In genomic region chr19:34526321-34526923, GRCm38 (mm10) we compare ENCODE assay signal across 8 mouse cellular contexts. TPM values are rescaled to one million over a fixed set of nuclear protein-coding genes. Genes with fewer than 3 reads are reported as not detected.
A peak's percentile ranks its signal among the peaks of the same experiment; 100 is the strongest.
DNase-seq lines count a peak whose midpoint lies in the region; ATAC-seq and TF ChIP-seq lines count a peak whose summit lies in the region.

No protein-coding gene starts in this region.

- 17% methylated on average over 11 of the region's 11 CpGs for WGBS in heart, embryonic 11.5 days (ENCODE audit: insufficient replicate concordance)
- 36% methylated on average over 11 of the region's 11 CpGs for WGBS in midbrain, postnatal 0 days

- H3K9ac ChIP-seq in heart, embryonic 11.5 days (ENCODE audit: low read depth, low read length), result peak overlapping the region; percentile 85
- H3K9ac ChIP-seq in midbrain, postnatal 0 days (replicated peaks; ENCODE audit: low read length, poor library complexity, severe bottlenecking), result peak overlapping the region; percentile 73

- peaks cover 19% of the 10 kb centered on the region for H3K4me1 ChIP-seq in bone marrow macrophage, adult 2 months (ENCODE audit: control insufficient read depth, insufficient read depth, low read length)
- H3K4me1 ChIP-seq in heart, embryonic 11.5 days (ENCODE audit: control insufficient read depth, insufficient read depth, low read length), result peaks cover 8% of the 10 kb centered on the region
- H3K4me1 ChIP-seq in midbrain, postnatal 0 days (ENCODE audit: insufficient read depth, low read length), result 0 out of 2 replicates have a peak, but pooled peaks cover 4% of the 10 kb centered on the region

- H3K27me3 ChIP-seq in heart, embryonic 11.5 days (ENCODE audit: control insufficient read depth, insufficient read depth, low read length), result no peaks in the 10 kb centered on the region
- H3K27me3 ChIP-seq in midbrain, postnatal 0 days (ENCODE audit: insufficient read depth, low read length), result no peaks in the 10 kb centered on the region

- H3K36me3 ChIP-seq in heart, embryonic 11.5 days (ENCODE audit: control insufficient read depth, insufficient read depth, low read length), result no peaks in the 10 kb centered on the region
- H3K36me3 ChIP-seq in midbrain, postnatal 0 days (ENCODE audit: insufficient read depth, low read length), result no peaks in the 10 kb centered on the region; the same call in 1 of the 2 replicates

- peak; percentile 88 for DNase-seq in heart, adult 11 months
- DNase-seq in heart, postnatal 25 days (ENCODE audit: low spot score), result no peak
- peak; percentile 22 to 52 for DNase-seq in kidney, postnatal 4 days
- DNase-seq in midbrain, postnatal 0 days (ENCODE audit: low spot score), result peak; percentile 37
- no peak for DNase-seq in layer of hippocampus, adult 18-20 months (ENCODE audit: low spot score in 2 of 2)
- DNase-seq in retina, postnatal 1 day, result no peak

- peak overlapping the region; percentile 87 for H3K4me2 ChIP-seq in heart, embryonic 11.5 days
- peak overlapping the region; percentile 67 for H3K4me2 ChIP-seq in midbrain, postnatal 0 days (ENCODE audit: low read depth, low read length, poor library complexity, severe bottlenecking)

- intact Hi-C loops in heart, postnatal 25 days (cut with DNase I), result loop anchor here (10.0 kb wide), 1 partner anchor 348 kb away; the partner anchor contains the start of gene Pank1

- TF ChIP-seq CTCF in bone marrow macrophage, adult 2 months (IDR thresholded peaks at IDR 0.05; ENCODE audit: low read depth, low read length), result no peak
- TF ChIP-seq CTCF in midbrain, postnatal 0 days (IDR thresholded peaks at IDR 0.05), result peak; percentile 58

- TF ChIP-seq POLR2A in bone marrow macrophage, adult 2 months (IDR thresholded peaks at IDR 0.05; ENCODE audit: borderline replicate concordance, low read depth, low read length), result no peak

- H3K4me3 ChIP-seq in bone marrow macrophage, adult 2 months (ENCODE audit: insufficient read depth, low read length), result peak overlapping the region; percentile 92
- peak overlapping the region; percentile 80 for H3K4me3 ChIP-seq in heart, embryonic 11.5 days (ENCODE audit: low read depth, low read length)
- H3K4me3 ChIP-seq in midbrain, postnatal 0 days (ENCODE audit: low read depth, low read length), result peak overlapping the region; percentile 57

- H3K9me3 ChIP-seq in heart, embryonic 11.5 days (replicated peaks; ENCODE audit: control insufficient read depth, low read length), result no peaks in the 10 kb centered on the region
- no peaks in the 10 kb centered on the region for H3K9me3 ChIP-seq in midbrain, postnatal 0 days (ENCODE audit: low read length)

- 0 out of 2 replicates have a peak, but pooled peaks have one; percentile 2 for ATAC-seq in heart, embryonic 11.5 days (replicated peaks; ENCODE audit: insufficient number of reproducible peaks, low FRiP score, low TSS enrichment)
- ATAC-seq in midbrain, postnatal 0 days (ENCODE audit: low FRiP score), result peak; percentile 47

- peak overlapping the region; percentile 88 for H3K27ac ChIP-seq in bone marrow macrophage, adult 2 months (ENCODE audit: insufficient read depth, low read depth, low read length)
- peak overlapping the region; percentile 71; the same call in 1 of the 2 replicates for H3K27ac ChIP-seq in heart, embryonic 11.5 days (ENCODE audit: low read depth, low read length)
- peak overlapping the region; percentile 62; the same call in 1 of the 2 replicates for H3K27ac ChIP-seq in midbrain, postnatal 0 days (ENCODE audit: low read depth, low read length)

RNA-seq across cellular contexts. Expression of gene Lipa, which starts 0.9 kb away (rescaled TPM):
- total RNA-seq in heart, postnatal 25 days (2021), result 10 to 100 TPM; 21.0 to 25.6 TPM
- polyA plus RNA-seq in bone marrow macrophage, adult 2 months (2012; ENCODE audit: insufficient read depth, insufficient read length, missing spikeins), result 991 and 1,052 TPM in 2 replicates
- polyA plus RNA-seq in heart, embryonic 11.5 days (2014; fragmentation: Nextera tagmentation; extraction: Ambion mirVana), result 36.2 and 41.2 TPM in 2 replicates
- total RNA-seq in midbrain, postnatal 0 days (2014; rRNA removed), result 24.5 and 26.7 TPM in 2 replicates
- polyA plus RNA-seq in midbrain, postnatal 0 days (2015; fragmentation: Nextera tagmentation; extraction: Ambion mirVana), result 19.0 and 19.3 TPM in 2 replicates
- 10 to 100 TPM; 18.2 to 19.6 TPM for total RNA-seq in layer of hippocampus, adult 18-20 months (2021)

RNA-seq across cellular contexts. Expression of gene Ifit2, which starts 24.1 kb away (rescaled TPM):
- total RNA-seq in heart, postnatal 25 days (2021), result 1 to 10 TPM; 3.5 to 3.6 TPM
- 42.7 and 46.3 TPM in 2 replicates for polyA plus RNA-seq in bone marrow macrophage, adult 2 months (2012; ENCODE audit: insufficient read depth, insufficient read length, missing spikeins)
- polyA plus RNA-seq in heart, embryonic 11.5 days (2014; fragmentation: Nextera tagmentation; extraction: Ambion mirVana), result 5.6 and 6.4 TPM in 2 replicates
- total RNA-seq in midbrain, postnatal 0 days (2014; rRNA removed), result 11.1 and 11.5 TPM in 2 replicates
- polyA plus RNA-seq in midbrain, postnatal 0 days (2015; fragmentation: Nextera tagmentation; extraction: Ambion mirVana), result 8.2 and 9.0 TPM in 2 replicates
- total RNA-seq in layer of hippocampus, adult 18-20 months (2021), result 1 to 10 TPM; 4.5 to 4.8 TPM

RNA-seq across cellular contexts. Expression of gene Ch25h, which starts 51.5 kb away (rescaled TPM):
- total RNA-seq in heart, postnatal 25 days (2021), result under 1 TPM; 0.18 to 0.31 TPM
- 4.4 and 5.0 TPM in 2 replicates for polyA plus RNA-seq in bone marrow macrophage, adult 2 months (2012; ENCODE audit: insufficient read depth, insufficient read length, missing spikeins)
- polyA plus RNA-seq in heart, embryonic 11.5 days (2014; fragmentation: Nextera tagmentation; extraction: Ambion mirVana), result 1.8 and 3.7 TPM in 2 replicates
- 0.60 and 0.61 TPM in 2 replicates for total RNA-seq in midbrain, postnatal 0 days (2014; rRNA removed)
- 0.42 and 0.86 TPM in 2 replicates for polyA plus RNA-seq in midbrain, postnatal 0 days (2015; fragmentation: Nextera tagmentation; extraction: Ambion mirVana)
- under 1 TPM in 1 of 2 experiments, not detected in 1; 0.22 TPM for total RNA-seq in layer of hippocampus, adult 18-20 months (2021)

RNA-seq across cellular contexts. Expression of gene Ifit3, which starts 56.9 kb away (rescaled TPM):
- 1 to 10 TPM; 3.8 to 4.0 TPM for total RNA-seq in heart, postnatal 25 days (2021)
- polyA plus RNA-seq in bone marrow macrophage, adult 2 months (2012; ENCODE audit: insufficient read depth, insufficient read length, missing spikeins), result 129 and 136 TPM in 2 replicates
- polyA plus RNA-seq in heart, embryonic 11.5 days (2014; fragmentation: Nextera tagmentation; extraction: Ambion mirVana), result 0.19 and 0.24 TPM in 2 replicates
- total RNA-seq in midbrain, postnatal 0 days (2014; rRNA removed), result 0.82 and 2.7 TPM in 2 replicates
- 2.9 and 3.2 TPM in 2 replicates for polyA plus RNA-seq in midbrain, postnatal 0 days (2015; fragmentation: Nextera tagmentation; extraction: Ambion mirVana)
- 1 to 10 TPM; 3.0 to 4.6 TPM for total RNA-seq in layer of hippocampus, adult 18-20 months (2021)

Comparison
In these comparisons a context has a peak if more than half of its experiments do, and no peak if none do; other contexts are left out.
1. DNase-seq: peak in heart, adult 11 months (single experiment), kidney, postnatal 4 days (2 of 2) and midbrain, postnatal 0 days (single experiment); none in heart, postnatal 25 days (single experiment), layer of hippocampus, adult 18-20 months (0 of 2) and retina, postnatal 1 day (single experiment).
2. Peak in every context shown above with its lines, with median percentiles within 50 percentile points of each other: H3K27ac ChIP-seq and H3K4me3 ChIP-seq.